Mouse (Mus musculus) forebrain, embryonic 16.5 days (tissue): ENCODE results near the gene Cul7. TPM values are rescaled to one million over a fixed set of nuclear protein-coding genes. Genes with fewer than 3 reads are reported as not detected.

Experiments
- ATAC-seq: fragments of 200-750 bp; cut with Nextera tagmentation; 2 replicates; pipeline ENCODE4 v1.8.0; 2017; ENCODE audit warnings: mild to moderate bottlenecking, moderate library complexity
- H3K27ac ChIP-seq: fragments of 300-500 bp; sonication (generic); 2 replicates; pipeline ENCODE4 v1.5.1; 2014; ENCODE audit warnings: low read length, control low read depth
- H3K27me3 ChIP-seq: fragments of 300-500 bp; sonication (generic); replicated peaks from 2 replicates; pipeline ENCODE4 v1.6.1; 2014; ENCODE audit warnings: low read length; ENCODE audit not compliant: control insufficient read depth, insufficient read depth
- H3K36me3 ChIP-seq: fragments of 300-500 bp; sonication (generic); 2 replicates; pipeline ENCODE4 v1.6.1; 2014; ENCODE audit not compliant: control insufficient read depth, insufficient read depth
- H3K4me1 ChIP-seq: fragments of 300-500 bp; sonication (generic); replicated peaks from 2 replicates; pipeline ENCODE4 v1.6.1; 2014; ENCODE audit warnings: low read length; ENCODE audit not compliant: control insufficient read depth, insufficient read depth
- H3K4me2 ChIP-seq: fragments of 300-500 bp; sonication (generic); 2 replicates; pipeline ENCODE4 v1.6.1; 2014; ENCODE audit warnings: mild to moderate bottlenecking, low read length, control low read depth
- H3K4me3 ChIP-seq: fragments of 300-500 bp; sonication (generic); replicated peaks from 2 replicates; pipeline ENCODE4 v1.5.1; 2014; ENCODE audit warnings: mild to moderate bottlenecking, low read length, control low read depth
- H3K9ac ChIP-seq: fragments of 300-500 bp; sonication (generic); replicated peaks from 2 replicates; pipeline ENCODE4 v1.6.1; 2014; ENCODE audit warnings: low read depth, low read length, control low read depth
- H3K9me3 ChIP-seq: fragments of 300-500 bp; sonication (generic); 2 replicates; pipeline ENCODE4 v1.6.1; 2016; ENCODE audit warnings: low read length; ENCODE audit not compliant: control insufficient read depth
- WGBS: fragments of 180-500 bp; shearing (Covaris S2); extraction: QIAGEN DNeasy Blood & Tissue Kit; methylation state at CpG from one replicate; pipeline ENCODE4 v1.1.7; 2014; 5-methylcytosine and 5-hydroxymethylcytosine counted together
- polyA plus RNA-seq: library from polyadenylated mRNA; unstranded; fragments of >200 nt; fragmentation: Nextera tagmentation; extraction: Ambion mirVana; gene quantifications from 2 replicates; pipeline ENCODE4 v1.2.1, GENCODE M21; 2015

The Cul7 gene
- polyA plus RNA-seq, 1 experiment from 2014 or later, result 42.8 TPM

DNA sequence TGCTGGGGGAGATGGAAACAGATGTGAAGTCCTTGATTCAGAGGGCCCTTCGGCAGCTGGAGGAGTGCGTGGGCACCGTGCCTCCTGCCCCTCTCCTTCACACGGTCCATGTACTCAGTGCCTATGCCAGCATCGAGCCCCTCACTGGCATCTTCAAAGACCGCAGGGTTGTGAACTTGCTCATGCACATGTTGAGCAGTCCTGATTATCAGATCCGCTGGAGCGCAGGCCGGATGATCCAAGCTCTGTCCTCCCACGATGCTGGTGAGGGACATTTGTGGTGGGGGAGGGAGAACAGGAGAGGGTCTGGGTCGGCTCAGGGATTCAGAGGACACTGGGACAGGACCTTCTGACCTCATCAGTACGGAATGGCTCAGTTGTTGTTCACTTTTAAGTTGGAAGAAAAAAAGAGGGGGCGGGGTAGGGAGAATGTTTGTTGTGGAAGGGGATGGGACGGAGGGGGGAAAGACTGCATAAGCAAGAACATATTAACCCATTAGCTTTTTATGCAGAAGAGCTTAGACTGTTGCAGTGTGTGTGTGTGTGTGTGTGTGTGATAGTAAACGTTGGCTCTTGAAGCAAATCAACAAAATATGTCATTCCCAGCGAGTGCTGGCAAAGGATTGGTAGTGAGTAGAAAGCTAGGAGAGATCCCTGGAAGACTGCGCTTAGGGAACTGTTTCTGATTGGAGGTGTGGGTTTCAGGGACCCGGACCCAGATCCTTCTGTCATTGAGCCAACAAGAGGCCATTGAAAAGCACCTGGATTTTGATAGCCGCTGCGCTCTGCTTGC lies 1.8 kb downstream of the Cul7 start:
- H3K4me1 ChIP-seq, result peaks cover 26% of the 10 kb centered on the region
- peaks cover 12% of the 10 kb centered on the region for H3K36me3 ChIP-seq
- peak overlapping the region; percentile 83 for H3K4me2 ChIP-seq
- 70% methylated on average over 20 of the region's 20 CpGs for WGBS
- H3K9me3 ChIP-seq, result no peaks in the 10 kb centered on the region
- H3K27me3 ChIP-seq, result no peaks in the 10 kb centered on the region
- H3K4me3 ChIP-seq, result peak overlapping the region; percentile 5; the same call in 1 of the 2 replicates
- ATAC-seq, result no peak
- no peak overlapping the region for H3K27ac ChIP-seq
- H3K9ac ChIP-seq, result peak overlapping the region; percentile 88; the same call in 1 of the 2 replicates

DNA sequence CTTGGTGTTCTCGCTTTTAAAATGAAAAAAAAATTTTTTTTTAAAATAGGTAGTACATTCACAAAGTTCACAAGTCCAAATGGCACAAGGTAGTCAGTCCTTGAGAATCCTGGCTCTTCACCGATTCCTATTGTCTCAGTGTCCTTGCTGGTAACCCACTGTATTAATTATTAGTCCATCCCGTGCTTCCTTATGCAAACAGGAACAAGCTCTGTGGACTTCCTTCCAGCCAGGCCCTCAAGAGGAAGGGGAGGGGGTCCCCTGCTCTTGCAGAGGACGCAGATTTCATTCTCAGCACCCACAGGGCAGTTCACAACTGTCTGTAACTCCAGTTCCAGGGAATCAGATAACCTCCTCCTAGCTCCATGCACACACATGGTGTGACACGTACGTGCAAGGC lies 5.9 kb downstream of the Cul7 start:
- no peak overlapping the region for H3K9ac ChIP-seq
- H3K27ac ChIP-seq, result no peak overlapping the region
- ATAC-seq, result no peak
- H3K27me3 ChIP-seq, result no peaks in the 10 kb centered on the region
- H3K4me1 ChIP-seq, result peaks cover 17% of the 10 kb centered on the region
- no peak overlapping the region for H3K4me2 ChIP-seq
- 79% methylated on average over 6 of the region's 6 CpGs for whole genome bisulfite sequencing
- H3K4me3 ChIP-seq, result no peak overlapping the region
- peaks cover 23% of the 10 kb centered on the region for H3K36me3 ChIP-seq
- H3K9me3 ChIP-seq, result no peaks in the 10 kb centered on the region

DNA sequence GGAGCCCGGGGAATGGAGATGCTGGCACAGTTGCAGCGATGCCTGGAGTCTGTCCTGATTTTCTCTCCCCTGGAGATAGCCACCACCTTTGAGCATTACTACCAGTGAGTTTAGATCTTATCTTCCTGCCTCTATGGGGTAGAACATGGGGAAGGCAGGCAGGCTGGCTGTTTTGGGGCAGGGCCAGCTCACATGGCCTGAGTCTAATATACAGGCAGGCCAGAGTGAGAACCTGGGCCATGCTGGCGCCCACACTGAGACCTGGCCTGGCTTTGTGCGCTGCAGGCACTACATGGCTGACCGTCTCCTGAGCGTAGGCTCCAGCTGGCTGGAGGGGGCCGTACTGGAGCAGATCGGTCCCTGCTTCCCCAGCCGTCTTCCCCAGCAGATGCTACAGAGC lies 11.2 kb downstream of the Cul7 start:
- H3K9me3 ChIP-seq, result no peaks in the 10 kb centered on the region
- no peak for ATAC-seq

DNA sequence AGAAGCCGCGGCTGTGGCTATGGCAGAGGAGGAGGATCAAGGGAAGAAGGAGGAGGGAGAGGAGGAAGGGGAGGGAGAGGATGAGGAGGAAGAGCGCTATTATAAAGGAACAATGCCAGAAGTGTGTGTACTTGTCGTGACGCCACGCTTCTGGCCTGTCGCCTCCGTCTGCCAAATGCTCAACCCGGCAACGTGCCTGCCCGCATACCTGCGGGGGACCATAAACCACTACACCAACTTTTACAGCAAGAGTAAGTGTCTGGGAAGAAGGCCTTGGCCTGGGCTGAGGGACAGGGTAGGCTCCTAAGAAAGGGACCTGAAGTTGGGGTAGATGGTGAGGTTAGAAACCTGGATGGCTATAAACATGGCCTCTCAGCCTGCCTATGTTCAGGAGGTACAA lies 11.8 kb downstream of the Cul7 start:
- Histone ChIP-seq H3K9me3 (no peaks in the 10 kb centered on the region), H3K9ac (no peak overlapping the region), H3K4me2 (no peak overlapping the region), H3K27ac (no peak overlapping the region), H3K27me3 (no peaks in the 10 kb centered on the region), H3K4me1 (no peaks in the 10 kb centered on the region), H3K4me3 (no peak overlapping the region), H3K36me3 (peaks cover 33% of the 10 kb centered on the region)
- WGBS, result 91% methylated on average over 12 of the region's 12 CpGs
- ATAC-seq, result no peak

More for the DNA sequence above, 11.2 kb downstream of the Cul7 start:
- Histone ChIP-seq H3K4me1 (no peaks in the 10 kb centered on the region), H3K36me3 (peaks cover 31% of the 10 kb centered on the region), H3K4me2 (no peak overlapping the region), H3K27ac (no peak overlapping the region), H3K9ac (no peak overlapping the region), H3K4me3 (no peak overlapping the region), H3K27me3 (no peaks in the 10 kb centered on the region)
- WGBS, result 92% methylated on average over 9 of the region's 9 CpGs

DNA sequence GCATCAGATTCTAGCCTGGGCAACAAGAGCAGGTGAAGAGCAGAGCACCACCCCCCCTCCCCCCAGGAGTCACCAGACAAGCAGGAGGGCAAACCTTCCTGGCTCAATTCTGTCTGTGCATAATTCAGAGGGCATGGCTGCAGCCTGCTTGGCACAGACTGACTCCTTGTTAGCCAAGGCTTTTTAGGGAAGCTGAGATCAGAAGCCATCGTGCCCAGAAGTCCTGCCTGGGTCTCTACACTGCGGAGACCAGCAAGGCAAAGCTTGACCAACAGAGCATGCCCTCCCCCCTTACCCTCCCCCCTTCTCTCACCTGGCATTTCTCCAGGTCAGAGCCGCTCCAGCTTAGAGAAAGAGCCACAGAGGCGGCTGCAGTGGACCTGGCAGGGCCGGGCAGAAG lies 12.6 kb downstream of the Cul7 start:
- no peak overlapping the region for H3K4me3 ChIP-seq
- H3K36me3 ChIP-seq, result peaks cover 34% of the 10 kb centered on the region
- 86% methylated on average over 5 of the region's 5 CpGs for WGBS
- ATAC-seq, result no peak
- H3K4me2 ChIP-seq, result no peak overlapping the region
- no peak overlapping the region for H3K9ac ChIP-seq
- no peaks in the 10 kb centered on the region for H3K9me3 ChIP-seq
- H3K27me3 ChIP-seq, result no peaks in the 10 kb centered on the region
- no peaks in the 10 kb centered on the region for H3K4me1 ChIP-seq
- no peak overlapping the region for H3K27ac ChIP-seq

DNA sequence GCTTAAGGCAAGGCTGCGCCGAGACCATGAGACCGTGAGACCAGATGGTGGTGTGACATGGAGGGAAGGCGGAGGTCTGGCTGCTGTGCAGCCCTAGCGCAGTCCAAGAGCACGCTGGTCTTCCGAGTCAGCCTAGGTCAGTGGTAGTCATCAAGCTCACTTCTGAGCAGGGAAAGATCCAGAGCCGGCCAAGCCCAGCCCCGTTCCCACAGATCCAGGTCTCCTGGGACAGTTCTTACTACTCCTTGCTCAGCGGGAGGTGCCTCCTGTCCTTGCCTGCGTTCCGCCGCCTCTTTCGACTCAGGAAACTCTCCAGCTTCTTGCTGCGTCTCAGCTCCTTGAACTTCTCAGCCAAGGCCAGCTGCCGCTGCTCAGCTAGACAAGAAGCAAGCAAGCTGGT lies 17.6 kb downstream of the Cul7 start:
- Histone ChIP-seq H3K4me3 (no peak overlapping the region), H3K27me3 (no peaks in the 10 kb centered on the region), H3K27ac (no peak overlapping the region), H3K4me2 (no peak overlapping the region), H3K9ac (no peak overlapping the region), H3K36me3 (peaks cover 31% of the 10 kb centered on the region), H3K4me1 (no peaks in the 10 kb centered on the region), H3K9me3 (no peaks in the 10 kb centered on the region)
- no peak for ATAC-seq
- 92% methylated on average over 16 of the region's 16 CpGs for WGBS

DNA sequence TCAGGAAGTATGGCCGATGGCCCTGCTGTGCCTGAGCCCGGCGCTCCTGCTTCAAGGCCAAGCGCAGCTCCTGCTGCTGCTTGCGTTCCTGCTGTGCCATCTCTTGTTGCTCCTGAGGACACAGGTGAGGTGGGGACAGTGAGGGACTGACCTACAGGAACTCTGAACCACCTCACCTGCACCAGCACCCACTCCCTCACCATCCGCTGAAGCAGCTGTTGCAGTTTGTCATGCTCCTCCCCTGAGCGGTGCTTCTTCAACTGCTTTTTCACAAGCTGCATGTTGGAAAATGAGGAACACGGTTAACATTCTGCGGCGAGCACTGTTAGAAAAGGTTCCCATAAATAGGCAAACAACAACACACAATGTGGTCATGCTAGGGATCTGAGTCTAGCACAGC lies 19.8 kb downstream of the Cul7 start:
- Histone ChIP-seq H3K4me2 (no peak overlapping the region), H3K36me3 (peaks cover 17% of the 10 kb centered on the region; the same call in 1 of the 2 replicates), H3K4me1 (peaks cover 14% of the 10 kb centered on the region), H3K9me3 (no peaks in the 10 kb centered on the region), H3K27ac (no peak overlapping the region), H3K27me3 (no peaks in the 10 kb centered on the region), H3K9ac (no peak overlapping the region), H3K4me3 (no peak overlapping the region)
- WGBS, result 96% methylated on average over 10 of the region's 10 CpGs
- ATAC-seq, result no peak

DNA sequence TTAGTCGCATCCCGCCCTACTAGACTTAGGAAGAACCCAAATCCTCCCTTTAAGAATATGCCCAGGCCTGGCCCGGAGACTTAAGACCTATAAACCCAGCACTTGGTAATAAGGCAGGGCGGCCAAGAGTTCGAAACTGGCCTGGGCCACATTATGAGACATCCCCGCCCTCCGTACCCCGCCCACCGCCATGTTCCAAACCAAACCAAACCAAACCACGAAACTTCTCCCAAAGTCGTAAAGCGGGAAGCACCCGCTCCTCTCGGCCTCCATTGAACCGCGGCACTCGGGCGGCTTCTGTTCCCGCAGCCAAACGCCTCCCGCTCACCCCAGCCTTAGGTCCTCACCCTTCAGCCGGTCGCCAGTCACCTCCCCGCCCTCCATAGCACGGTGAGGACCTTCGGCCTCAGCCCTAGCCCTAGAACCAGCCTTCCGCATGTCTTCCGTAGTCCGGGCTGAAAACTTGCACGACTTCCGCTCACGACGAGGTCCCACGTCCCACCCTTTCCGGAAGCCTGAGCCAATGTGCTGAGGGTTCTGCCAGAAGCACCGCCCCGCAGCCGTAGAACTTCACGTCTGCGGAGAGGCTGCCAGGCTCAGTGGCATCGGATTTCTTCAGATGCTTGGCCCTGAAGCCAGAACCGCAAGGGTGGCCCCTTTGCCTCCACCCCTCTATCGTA lies 23.9 kb downstream of the Cul7 start, which contains the start of gene Rrp36:
Gene Rrp36 (minus strand): TSS at position 503 of the 680 bp plus-strand sequence.
- no peaks in the 10 kb centered on the region for H3K9me3 ChIP-seq
- H3K4me3 ChIP-seq, result peak within 1 kb of the TSS; percentile 96
- under 1% methylated on average over 43 of the region's 43 CpGs for WGBS
- H3K4me1 ChIP-seq, result peaks cover 21% of the 10 kb centered on the region
- ATAC-seq, result peak; percentile 95
- H3K27me3 ChIP-seq, result no peaks in the 10 kb centered on the region
- H3K4me2 ChIP-seq, result peak within 1 kb of the TSS; percentile 95
- H3K36me3 ChIP-seq, result peaks cover 20% of the 10 kb centered on the region
- peak within 1 kb of the TSS; percentile 72 for H3K9ac ChIP-seq
- peak within 1 kb of the TSS; percentile 75 for H3K27ac ChIP-seq

DNA sequence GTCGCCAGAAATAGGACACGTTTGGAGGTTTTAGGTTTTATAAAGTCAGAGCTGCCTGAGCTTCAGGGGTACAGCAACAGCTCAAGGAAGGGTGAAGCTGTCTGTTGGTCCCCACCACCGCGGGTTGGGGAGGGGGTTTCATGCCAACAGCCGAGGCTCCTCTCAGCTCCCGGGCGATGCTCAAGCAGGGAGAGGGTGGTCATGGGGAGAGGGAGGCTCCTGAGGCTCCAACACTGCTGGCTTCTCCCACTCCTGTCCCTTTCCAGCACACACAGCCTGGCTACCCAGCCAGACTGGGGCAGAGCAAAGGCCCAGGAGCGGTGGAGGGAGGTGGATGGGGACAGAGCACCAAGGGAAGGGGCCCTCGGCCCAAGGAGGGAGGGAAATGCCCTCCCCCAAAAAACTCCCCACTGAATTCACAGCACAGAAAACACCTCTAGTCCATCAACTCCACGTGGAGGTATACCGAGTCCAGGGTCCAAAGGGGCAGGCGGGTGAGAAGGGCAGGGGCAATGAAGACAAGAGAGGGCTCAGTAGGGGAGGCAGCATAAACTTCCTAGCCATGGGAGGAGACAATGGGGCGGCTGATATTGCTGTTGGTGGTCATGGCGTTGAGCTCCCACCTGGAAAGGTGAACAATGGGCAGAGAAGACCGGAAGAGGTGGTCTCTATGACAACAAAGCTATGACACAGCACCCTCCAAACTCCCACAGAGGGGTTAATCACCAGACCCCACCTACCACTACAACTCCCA lies 24.6 kb downstream of the Cul7 start:
- Histone ChIP-seq H3K9me3 (no peaks in the 10 kb centered on the region), H3K4me3 (peak overlapping the region; percentile 96), H3K4me1 (peaks cover 29% of the 10 kb centered on the region), H3K36me3 (peaks cover 14% of the 10 kb centered on the region), H3K27me3 (no peaks in the 10 kb centered on the region), H3K9ac (no peak overlapping the region; the same call in none of the 2 replicates), H3K27ac (peak overlapping the region; percentile 75), H3K4me2 (peak overlapping the region; percentile 95)
- WGBS, result 19% methylated on average over 15 of the region's 15 CpGs
- ATAC-seq, result peak; percentile 57
